Mouse (Mus musculus): ENCODE results near the gene Tmeff1. TPM values are rescaled to one million over a fixed set of nuclear protein-coding genes. Genes with fewer than 3 reads are reported as not detected.

The Tmeff1 gene
- polyA plus RNA-seq, 1 experiment from 2014 or later: 16.7 TPM

- H3K36me3 ChIP-seq (ENCODE audit: control insufficient read depth, insufficient read depth, low read length): no peaks in the 10 kb centered on the region
- H3K4me3 ChIP-seq (ENCODE audit: low read depth, low read length): peak overlapping the region; percentile 79
- TF ChIP-seq CTCF (IDR thresholded peaks at IDR 0.05; ENCODE audit: low read depth): no peak
- TF ChIP-seq EP300 (optimal IDR thresholded peaks at IDR 0.05): no peak
- WGBS: 0% methylated on average over 51 of the region's 92 CpGs
- peak overlapping the region; percentile 88 for H3K27ac ChIP-seq (replicated peaks)
- ATAC-seq (ENCODE audit: low FRiP score, low TSS enrichment) (peak; percentile 84), DNase-seq (ENCODE audit: low spot score) (peak; percentile 81)
- H3K27me3 ChIP-seq (ENCODE audit: control insufficient read depth, insufficient read depth, low read length): no peaks in the 10 kb centered on the region
- H3K4me2 ChIP-seq (replicated peaks; ENCODE audit: low read depth): peak overlapping the region; percentile 90
- H3K4me1 ChIP-seq (replicated peaks; ENCODE audit: control insufficient read depth, insufficient read depth): 0 out of 2 replicates have a peak, but pooled peaks cover 3% of the 10 kb centered on the region
- H3K9ac ChIP-seq (ENCODE audit: low read length): peak overlapping the region; percentile 83
- no peaks in the 10 kb centered on the region; the same call in 1 of the 2 replicates for H3K9me3 ChIP-seq (ENCODE audit: control insufficient read depth, low read length)
Measured at GRCm38 (mm10) chr4:48585241-48586098, 496 bp downstream of the Tmeff1 start.

- Histone ChIP-seq H3K27me3 (ENCODE audit: control insufficient read depth, insufficient read depth, low read length) (no peaks in the 10 kb centered on the region), H3K4me1 (replicated peaks; ENCODE audit: control insufficient read depth, insufficient read depth) (0 out of 2 replicates have a peak, but pooled peaks cover 3% of the 10 kb centered on the region), H3K4me2 (replicated peaks; ENCODE audit: low read depth) (peak overlapping the region; percentile 90), H3K36me3 (ENCODE audit: control insufficient read depth, insufficient read depth, low read length) (no peaks in the 10 kb centered on the region), H3K4me3 (ENCODE audit: low read depth, low read length) (peak overlapping the region; percentile 79), H3K27ac (replicated peaks) (peak overlapping the region; percentile 88), H3K9ac (ENCODE audit: low read length) (peak overlapping the region; percentile 83), H3K9me3 (ENCODE audit: control insufficient read depth, low read length) (no peaks in the 10 kb centered on the region; the same call in 1 of the 2 replicates)
- 6% methylated on average over 12 of the region's 12 CpGs for WGBS
- TF ChIP-seq CTCF (IDR thresholded peaks at IDR 0.05; ENCODE audit: low read depth) (peak; percentile 44), EP300 (optimal IDR thresholded peaks at IDR 0.05) (no peak)
- DNase-seq (ENCODE audit: low spot score) (peak; percentile 66), ATAC-seq (ENCODE audit: low FRiP score, low TSS enrichment) (peak; percentile 58)
Measured at GRCm38 (mm10) chr4:48586099-48586821, 1.3 kb downstream of the Tmeff1 start.

- DNase-seq (ENCODE audit: low spot score) (no peak), ATAC-seq (ENCODE audit: low FRiP score, low TSS enrichment) (no peak)
- H3K4me3 ChIP-seq (ENCODE audit: low read depth, low read length): no peak overlapping the region
- no peaks in the 10 kb centered on the region for H3K36me3 ChIP-seq (ENCODE audit: control insufficient read depth, insufficient read depth, low read length)
- peak; percentile 57 for TF ChIP-seq CTCF (IDR thresholded peaks at IDR 0.05; ENCODE audit: low read depth)
- TF ChIP-seq EP300 (optimal IDR thresholded peaks at IDR 0.05): no peak
- WGBS: 95% methylated on average over 2 of the region's 2 CpGs
- H3K4me1 ChIP-seq (replicated peaks; ENCODE audit: control insufficient read depth, insufficient read depth): 0 out of 2 replicates have a peak, but pooled peaks cover 3% of the 10 kb centered on the region
- no peaks in the 10 kb centered on the region for H3K27me3 ChIP-seq (ENCODE audit: control insufficient read depth, insufficient read depth, low read length)
- H3K4me2 ChIP-seq (replicated peaks; ENCODE audit: low read depth): no peak overlapping the region
- H3K9me3 ChIP-seq (ENCODE audit: control insufficient read depth, low read length): no peaks in the 10 kb centered on the region; the same call in 1 of the 2 replicates
- H3K9ac ChIP-seq (ENCODE audit: low read length): no peak overlapping the region
- no peak overlapping the region for H3K27ac ChIP-seq (replicated peaks)
Measured at GRCm38 (mm10) chr4:48587526-48587925, 2.6 kb downstream of the Tmeff1 start.

- no peaks in the 10 kb centered on the region; the same call in 1 of the 2 replicates for H3K9me3 ChIP-seq (ENCODE audit: control insufficient read depth, low read length)
- H3K27me3 ChIP-seq (ENCODE audit: control insufficient read depth, insufficient read depth, low read length): no peaks in the 10 kb centered on the region
- H3K27ac ChIP-seq (replicated peaks): 0 out of 2 replicates have a peak overlapping the region, but pooled peaks have one; percentile 35
- no peak overlapping the region for H3K9ac ChIP-seq (ENCODE audit: low read length)
- no peak for TF ChIP-seq EP300 (optimal IDR thresholded peaks at IDR 0.05)
- TF ChIP-seq CTCF (IDR thresholded peaks at IDR 0.05; ENCODE audit: low read depth): no peak
- WGBS: 22% methylated on average over 9 of the region's 9 CpGs
- ATAC-seq (ENCODE audit: low FRiP score, low TSS enrichment): no peak
- H3K4me3 ChIP-seq (ENCODE audit: low read depth, low read length): no peak overlapping the region
- no peaks in the 10 kb centered on the region for H3K36me3 ChIP-seq (ENCODE audit: control insufficient read depth, insufficient read depth, low read length)
- H3K4me1 ChIP-seq (replicated peaks; ENCODE audit: control insufficient read depth, insufficient read depth): 0 out of 2 replicates have a peak, but pooled peaks cover 3% of the 10 kb centered on the region
- no peak overlapping the region for H3K4me2 ChIP-seq (replicated peaks; ENCODE audit: low read depth)
- peak; percentile 43 for DNase-seq (ENCODE audit: low spot score)
Measured at GRCm38 (mm10) chr4:48588576-48588975, 3.6 kb downstream of the Tmeff1 start.

- Histone ChIP-seq H3K27ac (replicated peaks) (no peak overlapping the region), H3K9ac (ENCODE audit: low read length) (no peak overlapping the region), H3K4me1 (replicated peaks; ENCODE audit: control insufficient read depth, insufficient read depth) (0 out of 2 replicates have a peak, but pooled peaks cover 3% of the 10 kb centered on the region), H3K9me3 (ENCODE audit: control insufficient read depth, low read length) (no peaks in the 10 kb centered on the region; the same call in 1 of the 2 replicates), H3K36me3 (ENCODE audit: control insufficient read depth, insufficient read depth, low read length) (no peaks in the 10 kb centered on the region), H3K27me3 (ENCODE audit: control insufficient read depth, insufficient read depth, low read length) (no peaks in the 10 kb centered on the region), H3K4me2 (replicated peaks; ENCODE audit: low read depth) (no peak overlapping the region), H3K4me3 (ENCODE audit: low read depth, low read length) (no peak overlapping the region)
- no peak for TF ChIP-seq EP300 (optimal IDR thresholded peaks at IDR 0.05)
- TF ChIP-seq CTCF (IDR thresholded peaks at IDR 0.05; ENCODE audit: low read depth): no peak
- ATAC-seq (ENCODE audit: low FRiP score, low TSS enrichment): no peak
- no peak for DNase-seq (ENCODE audit: low spot score)
- 75% methylated on average over 7 of the region's 7 CpGs for WGBS
Measured at GRCm38 (mm10) chr4:48590862-48591261, 5.9 kb downstream of the Tmeff1 start.

Data from stomach, postnatal 0 days (tissue).